Mouse (Mus musculus): ENCODE results near the gene Myt1l.

Gene Myt1l

DNA sequence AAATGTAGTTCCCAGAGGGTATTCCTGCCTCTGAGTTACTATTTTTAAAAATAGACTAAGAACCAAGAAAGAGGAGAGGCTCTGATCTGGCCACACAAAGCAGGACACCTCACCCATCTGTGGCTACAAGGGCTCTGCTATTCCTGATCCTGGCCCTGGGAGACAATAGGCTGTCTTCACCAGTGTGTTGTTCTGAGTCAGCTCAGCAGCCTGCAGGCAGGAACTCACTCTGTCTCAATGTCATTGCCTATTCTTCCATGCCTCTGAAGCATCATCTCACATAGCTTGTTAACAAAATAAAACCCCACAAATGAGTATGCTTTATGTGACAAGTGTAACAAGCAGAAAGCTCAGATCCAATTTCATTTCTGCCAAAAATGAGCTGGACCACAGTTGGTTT is 244.2 kb downstream of the Myt1l start:
- no peaks in the 10 kb centered on the region for H3K27me3 ChIP-seq (ENCODE audit: insufficient read depth, low read length)
- H3K4me3 ChIP-seq (replicated peaks; ENCODE audit: low read length) = no peak overlapping the region
- TF ChIP-seq POU5F1 (IDR thresholded peaks at IDR 0.05; ENCODE audit: borderline replicate concordance, low read length) (no peak), CTCF (conservative IDR thresholded peaks at IDR 0.05; ENCODE audit: low read length) (no peak), NANOG (IDR thresholded peaks at IDR 0.05; ENCODE audit: borderline replicate concordance, low read length) (no peak)
- H3K36me3 ChIP-seq (ENCODE audit: insufficient read depth, low read length) = no peaks in the 10 kb centered on the region
- peaks cover 5% of the 10 kb centered on the region; the same call in 1 of the 2 replicates for H3K9me3 ChIP-seq (ENCODE audit: low read length)
- H3K4me1 ChIP-seq (replicated peaks; ENCODE audit: low read depth, low read length) = no peaks in the 10 kb centered on the region

DNA sequence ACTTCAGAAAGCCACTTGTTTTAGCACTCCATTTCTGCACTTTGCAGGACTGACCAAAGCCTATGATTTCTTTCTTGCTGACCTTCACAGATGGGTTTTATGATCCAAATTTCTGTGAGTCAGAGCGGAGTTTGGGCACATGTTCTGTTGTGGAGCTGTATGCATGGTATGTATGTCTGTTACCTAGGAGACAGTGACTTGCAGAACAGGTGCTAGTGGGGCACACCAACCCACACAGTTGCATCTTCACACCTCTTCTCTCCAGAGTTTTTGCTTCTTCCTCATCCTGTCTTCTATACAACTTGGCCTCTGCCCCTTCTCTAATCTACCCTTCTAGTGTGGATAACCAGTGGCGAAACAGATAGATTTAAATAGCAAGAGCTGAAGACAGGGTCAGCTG is 250.7 kb downstream of the Myt1l start:
- Histone ChIP-seq H3K36me3 (ENCODE audit: insufficient read depth, low read length) (no peaks in the 10 kb centered on the region), H3K4me3 (replicated peaks; ENCODE audit: low read length) (no peak overlapping the region), H3K27me3 (ENCODE audit: insufficient read depth, low read length) (no peaks in the 10 kb centered on the region), H3K4me1 (replicated peaks; ENCODE audit: low read depth, low read length) (no peaks in the 10 kb centered on the region), H3K9me3 (ENCODE audit: low read length) (peaks cover 5% of the 10 kb centered on the region; the same call in 1 of the 2 replicates)
- TF ChIP-seq NANOG (IDR thresholded peaks at IDR 0.05; ENCODE audit: borderline replicate concordance, low read length) (no peak), CTCF (conservative IDR thresholded peaks at IDR 0.05; ENCODE audit: low read length) (no peak), POU5F1 (IDR thresholded peaks at IDR 0.05; ENCODE audit: borderline replicate concordance, low read length) (no peak)

DNA sequence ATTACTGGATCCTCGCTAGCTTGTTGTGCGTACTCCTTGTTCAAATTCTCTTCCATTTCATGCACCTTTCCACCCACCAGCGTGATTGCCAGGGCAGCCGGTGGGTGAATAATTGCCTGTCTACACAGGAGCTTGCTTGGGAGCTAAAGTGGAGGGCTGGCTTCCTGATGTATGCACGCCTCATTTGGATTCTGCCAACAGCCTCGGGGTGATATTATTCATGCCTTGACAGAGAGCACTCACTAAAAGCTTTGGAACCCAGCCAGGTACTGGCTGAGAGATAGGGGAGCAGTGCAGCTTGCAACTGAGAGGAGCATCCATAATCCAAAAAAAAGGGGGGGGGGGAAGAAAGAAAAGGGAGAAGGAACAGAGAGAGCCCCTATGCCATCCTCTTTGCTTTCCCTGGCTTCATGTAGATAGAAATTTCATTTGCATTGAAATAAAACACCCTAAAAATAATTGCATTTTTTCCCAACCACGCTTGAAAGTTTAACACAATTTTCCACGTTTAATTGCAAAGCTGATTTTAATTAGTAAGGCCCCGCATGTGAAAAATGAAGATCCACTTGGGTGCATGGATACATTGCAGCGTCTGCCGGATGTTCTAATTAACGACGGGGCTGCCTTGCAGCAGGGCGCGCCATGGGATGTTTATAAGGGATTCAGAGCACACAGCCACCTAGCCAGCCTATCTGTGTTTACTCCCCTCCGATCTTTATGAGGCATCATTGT is 261.3 kb downstream of the Myt1l start:
- H3K9me3 ChIP-seq (ENCODE audit: low read length) = no peaks in the 10 kb centered on the region
- no peaks in the 10 kb centered on the region for H3K27me3 ChIP-seq (ENCODE audit: insufficient read depth, low read length)
- no peak overlapping the region for H3K4me3 ChIP-seq (replicated peaks; ENCODE audit: low read length)
- no peaks in the 10 kb centered on the region for H3K36me3 ChIP-seq (ENCODE audit: insufficient read depth, low read length)
- no peaks in the 10 kb centered on the region for H3K4me1 ChIP-seq (replicated peaks; ENCODE audit: low read depth, low read length)
- no peak for TF ChIP-seq NANOG (IDR thresholded peaks at IDR 0.05; ENCODE audit: borderline replicate concordance, low read length)
- no peak for TF ChIP-seq POU5F1 (IDR thresholded peaks at IDR 0.05; ENCODE audit: borderline replicate concordance, low read length)
- TF ChIP-seq CTCF (conservative IDR thresholded peaks at IDR 0.05; ENCODE audit: low read length) = no peak

DNA sequence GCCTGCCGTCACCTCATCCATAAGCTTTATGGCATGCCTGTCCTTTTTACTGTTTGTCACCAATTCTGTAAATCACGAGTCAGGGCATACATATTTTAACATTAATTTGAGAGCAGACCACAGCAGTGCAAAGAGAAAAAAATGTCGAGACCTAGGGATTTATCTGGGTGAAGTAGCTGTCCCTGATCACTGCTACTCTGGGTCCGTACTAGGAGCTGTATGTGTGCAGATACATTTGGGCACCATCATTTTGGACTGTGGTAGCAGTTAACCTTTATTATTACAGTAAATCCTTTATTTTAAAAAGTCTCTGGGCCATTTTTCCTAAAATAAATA is 261.8 kb downstream of the Myt1l start:
- TF ChIP-seq POU5F1 (IDR thresholded peaks at IDR 0.05; ENCODE audit: borderline replicate concordance, low read length) = no peak
- no peak for TF ChIP-seq CTCF (conservative IDR thresholded peaks at IDR 0.05; ENCODE audit: low read length)
- no peak for TF ChIP-seq NANOG (IDR thresholded peaks at IDR 0.05; ENCODE audit: borderline replicate concordance, low read length)

DNA sequence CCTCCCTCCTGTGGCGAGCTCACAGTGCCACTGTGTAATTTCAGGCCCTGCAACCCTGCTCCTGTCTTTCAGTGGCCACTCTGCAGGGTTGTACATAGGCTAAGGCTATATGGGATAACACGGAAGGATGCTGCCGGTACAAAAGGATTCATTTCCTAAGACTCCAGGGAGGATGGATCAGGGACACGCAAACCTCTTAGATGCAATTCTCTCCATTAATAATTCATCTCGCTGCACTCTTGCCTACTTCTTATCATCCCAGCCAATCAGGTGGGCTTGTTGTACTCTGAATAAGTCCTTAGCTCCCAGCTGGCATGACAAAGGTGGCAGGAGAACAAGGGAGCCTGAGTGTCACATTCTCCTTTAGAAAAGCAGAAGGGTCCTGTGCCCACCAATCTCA is 264.8 kb downstream of the Myt1l start:
- Histone ChIP-seq H3K9me3 (ENCODE audit: low read length) (no peaks in the 10 kb centered on the region), H3K36me3 (ENCODE audit: insufficient read depth, low read length) (no peaks in the 10 kb centered on the region), H3K4me1 (replicated peaks; ENCODE audit: low read depth, low read length) (no peaks in the 10 kb centered on the region), H3K27me3 (ENCODE audit: insufficient read depth, low read length) (no peaks in the 10 kb centered on the region), H3K4me3 (replicated peaks; ENCODE audit: low read length) (no peak overlapping the region)
- no peak for TF ChIP-seq NANOG (IDR thresholded peaks at IDR 0.05; ENCODE audit: borderline replicate concordance, low read length)
- TF ChIP-seq POU5F1 (IDR thresholded peaks at IDR 0.05; ENCODE audit: borderline replicate concordance, low read length) = no peak
- no peak for TF ChIP-seq CTCF (conservative IDR thresholded peaks at IDR 0.05; ENCODE audit: low read length)

More for the DNA sequence above, 261.8 kb downstream of the Myt1l start:
- no peaks in the 10 kb centered on the region for H3K9me3 ChIP-seq (ENCODE audit: low read length)
- no peaks in the 10 kb centered on the region for H3K36me3 ChIP-seq (ENCODE audit: insufficient read depth, low read length)
- no peak overlapping the region for H3K4me3 ChIP-seq (replicated peaks; ENCODE audit: low read length)
- no peaks in the 10 kb centered on the region for H3K4me1 ChIP-seq (replicated peaks; ENCODE audit: low read depth, low read length)
- H3K27me3 ChIP-seq (ENCODE audit: insufficient read depth, low read length) = no peaks in the 10 kb centered on the region

DNA sequence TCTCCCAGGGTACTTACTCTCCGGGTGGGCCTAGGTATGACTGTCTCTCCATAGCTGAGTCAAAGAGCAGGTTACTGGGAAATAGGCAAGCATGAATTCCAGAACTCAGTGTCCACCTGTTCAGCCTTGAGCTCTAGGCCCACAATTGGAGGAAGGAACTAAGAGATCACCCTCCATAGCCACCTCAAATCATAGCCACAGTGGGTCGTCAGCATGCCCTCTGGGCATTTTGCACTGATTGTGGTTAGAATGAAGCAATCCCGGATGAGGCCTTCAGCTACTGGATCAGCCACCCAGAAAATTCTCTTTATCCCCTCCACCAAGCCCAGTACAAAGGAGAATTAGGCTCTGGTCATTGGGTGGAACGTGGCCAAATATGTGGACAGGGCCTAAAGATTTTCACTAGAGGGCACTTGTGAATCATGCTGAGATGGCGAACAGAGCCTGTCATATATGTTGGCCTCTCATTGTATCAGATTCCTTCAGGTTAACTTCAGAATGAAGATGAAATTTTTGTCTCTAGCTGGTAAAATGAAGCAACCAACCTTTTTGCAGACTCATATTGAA is 267.0 kb downstream of the Myt1l start:
- TF ChIP-seq POU5F1 (IDR thresholded peaks at IDR 0.05; ENCODE audit: borderline replicate concordance, low read length) = no peak
- no peak for TF ChIP-seq NANOG (IDR thresholded peaks at IDR 0.05; ENCODE audit: borderline replicate concordance, low read length)
- TF ChIP-seq CTCF (conservative IDR thresholded peaks at IDR 0.05; ENCODE audit: low read length) = no peak
- no peaks in the 10 kb centered on the region for H3K9me3 ChIP-seq (ENCODE audit: low read length)
- H3K27me3 ChIP-seq (ENCODE audit: insufficient read depth, low read length) = no peaks in the 10 kb centered on the region
- H3K36me3 ChIP-seq (ENCODE audit: insufficient read depth, low read length) = no peaks in the 10 kb centered on the region
- H3K4me3 ChIP-seq (replicated peaks; ENCODE audit: low read length) = no peak overlapping the region
- no peaks in the 10 kb centered on the region for H3K4me1 ChIP-seq (replicated peaks; ENCODE audit: low read depth, low read length)

DNA sequence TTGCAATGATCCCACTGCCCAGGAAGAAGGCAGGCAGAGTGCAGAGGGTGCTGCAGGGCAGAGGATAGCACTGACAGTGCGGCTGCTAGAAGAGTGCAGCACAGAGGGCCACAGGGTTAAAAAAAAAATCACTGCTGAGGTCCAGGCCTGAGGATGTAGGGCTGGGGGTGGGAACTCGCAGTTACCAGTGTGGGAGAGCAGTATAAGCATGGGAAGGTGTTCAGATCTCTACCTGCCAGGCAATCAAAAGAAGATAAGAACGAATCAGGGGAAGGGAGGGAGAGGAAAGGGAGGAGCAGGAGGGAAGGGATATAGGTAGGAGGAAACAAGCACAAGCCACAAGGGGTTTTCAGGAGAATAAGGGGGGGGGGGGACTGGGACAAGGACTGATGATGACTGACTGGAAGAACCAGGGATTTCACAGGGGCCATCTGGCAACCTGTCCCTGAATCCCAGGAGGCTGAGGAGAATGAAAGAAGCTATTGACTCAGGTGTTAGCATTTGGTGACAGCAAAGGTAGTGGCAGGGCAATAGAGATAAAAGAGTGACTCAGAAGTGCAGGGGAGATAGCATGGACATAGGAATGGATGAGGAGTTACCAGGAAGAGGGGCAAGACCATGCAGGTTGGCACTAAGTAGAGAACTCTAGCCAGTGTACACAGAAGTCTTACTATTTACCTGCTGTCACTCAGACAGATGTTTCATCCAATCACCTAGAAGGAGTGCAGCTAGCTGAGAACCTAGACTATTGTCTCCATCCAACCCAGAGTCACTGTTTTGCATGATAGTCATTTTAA is 270.6 kb downstream of the Myt1l start:
- Histone ChIP-seq H3K4me3 (replicated peaks; ENCODE audit: low read length) (no peak overlapping the region), H3K27me3 (ENCODE audit: insufficient read depth, low read length) (no peaks in the 10 kb centered on the region), H3K4me1 (replicated peaks; ENCODE audit: low read depth, low read length) (no peaks in the 10 kb centered on the region), H3K36me3 (ENCODE audit: insufficient read depth, low read length) (no peaks in the 10 kb centered on the region), H3K9me3 (ENCODE audit: low read length) (no peaks in the 10 kb centered on the region)
- no peak for TF ChIP-seq NANOG (IDR thresholded peaks at IDR 0.05; ENCODE audit: borderline replicate concordance, low read length)
- TF ChIP-seq CTCF (conservative IDR thresholded peaks at IDR 0.05; ENCODE audit: low read length) = no peak
- TF ChIP-seq POU5F1 (IDR thresholded peaks at IDR 0.05; ENCODE audit: borderline replicate concordance, low read length) = no peak

DNA sequence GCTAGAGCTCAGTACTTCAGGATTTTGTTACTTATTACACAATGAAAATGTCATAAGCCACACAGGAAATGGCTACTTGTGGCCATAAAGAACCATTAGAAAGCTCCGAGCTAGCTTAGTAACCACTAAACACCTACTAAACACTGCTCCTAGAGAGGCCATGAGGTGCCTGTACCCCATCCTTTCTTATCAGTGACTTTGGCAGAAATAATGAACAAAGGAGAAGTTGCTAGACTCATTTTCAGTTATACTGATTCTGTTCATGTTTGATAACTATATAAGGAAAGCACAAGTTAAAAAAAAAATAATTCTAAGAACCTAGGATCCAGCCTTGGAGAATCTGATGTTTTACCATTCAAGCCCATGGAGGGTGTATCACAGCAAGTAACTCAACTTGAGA is 278.2 kb downstream of the Myt1l start:
- no peaks in the 10 kb centered on the region for H3K4me1 ChIP-seq (replicated peaks; ENCODE audit: low read depth, low read length)
- H3K4me3 ChIP-seq (replicated peaks; ENCODE audit: low read length) = no peak overlapping the region
- H3K36me3 ChIP-seq (ENCODE audit: insufficient read depth, low read length) = no peaks in the 10 kb centered on the region
- TF ChIP-seq CTCF (conservative IDR thresholded peaks at IDR 0.05; ENCODE audit: low read length) (no peak), NANOG (IDR thresholded peaks at IDR 0.05; ENCODE audit: borderline replicate concordance, low read length) (no peak), POU5F1 (IDR thresholded peaks at IDR 0.05; ENCODE audit: borderline replicate concordance, low read length) (no peak)
- no peaks in the 10 kb centered on the region for H3K27me3 ChIP-seq (ENCODE audit: insufficient read depth, low read length)
- no peaks in the 10 kb centered on the region for H3K9me3 ChIP-seq (ENCODE audit: low read length)

All from E14TG2a.4 (cell line).